15 mouse cellular contexts compared by ENCODE assay signal in the genomic region with DNA sequence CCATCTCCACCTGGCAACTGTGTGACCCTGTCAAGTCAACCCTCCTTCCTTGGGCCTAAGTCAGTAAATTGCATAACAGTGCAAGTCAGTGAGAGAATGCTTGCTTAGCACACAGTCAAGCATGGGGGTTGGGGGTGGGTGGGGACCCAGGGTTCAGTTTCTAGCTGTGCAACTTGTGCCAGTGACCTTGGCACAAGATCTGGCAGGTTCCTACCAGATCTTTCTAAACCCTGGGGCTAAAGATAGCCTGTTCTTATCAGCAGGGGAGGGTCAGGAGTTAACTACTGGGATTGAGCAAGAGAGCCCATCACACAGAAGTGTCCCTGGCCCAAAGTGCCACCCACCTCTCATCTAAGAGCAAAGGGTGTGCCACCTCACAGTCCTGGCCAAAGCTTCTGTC. TPM values are rescaled to one million over a fixed set of nuclear protein-coding genes. Genes with fewer than 3 reads are reported as not detected.
DNase-seq lines count a peak whose midpoint lies in the region; ATAC-seq and TF ChIP-seq lines count a peak whose summit lies in the region.
"Had no signal": no experiment of that assay in that cellular context is flagged by ENCODE, and none has a peak within 500 bp of the region (broad histone marks: within the 10 kb centered on the region; RNA-seq: fewer than 3 reads in every experiment).

No protein-coding gene starts in this region.

- H3K4me1 ChIP-seq in MEL (ENCODE audit: control insufficient read depth in 1 of 2, insufficient read depth in 2 of 2, low read length in 2 of 2) = peaks cover 9 to 31% of the 10 kb centered on the region in 2 experiments
- H3K4me1 ChIP-seq in heart, embryonic 13.5 days = peaks cover 46% of the 10 kb centered on the region
- no peaks in the 10 kb centered on the region; the same call in 1 of the 2 replicates for H3K4me1 ChIP-seq in lung, postnatal 0 days (ENCODE audit: insufficient read depth, low read depth, low read length)

- TF ChIP-seq CTCF in MEL (IDR thresholded peaks at IDR 0.05 in 2 of 3, conservative IDR thresholded peaks at IDR 0.05 in 1 of 3; ENCODE audit: control insufficient read depth in 1 of 3, insufficient read depth in 1 of 3, low read depth in 2 of 3, low read length in 3 of 3, poor library complexity in 1 of 3, severe bottlenecking in 1 of 3) = no peak
- no peak for TF ChIP-seq CTCF in lung, postnatal 0 days (IDR thresholded peaks at IDR 0.05)

- no peak overlapping the region for H3K4me2 ChIP-seq in heart, embryonic 13.5 days
- no peak overlapping the region for H3K4me2 ChIP-seq in lung, postnatal 0 days (replicated peaks; ENCODE audit: low read depth, low read length)

- H3K9me3 ChIP-seq in MEL (replicated peaks; ENCODE audit: insufficient read depth, low read length) = no peaks in the 10 kb centered on the region
- H3K9me3 ChIP-seq in heart, embryonic 13.5 days = no peaks in the 10 kb centered on the region
- H3K9me3 ChIP-seq in lung, postnatal 0 days (ENCODE audit: low read length) = no peaks in the 10 kb centered on the region
- H3K9me3 ChIP-seq: embryonic facial prominence, embryonic 10.5 days; forebrain, embryonic 10.5 days had no signal

- peaks cover 0 to 24% of the 10 kb centered on the region in 2 experiments; a peak in 2 of 4 replicates for H3K36me3 ChIP-seq in MEL (ENCODE audit: control insufficient read depth in 1 of 2, insufficient read depth in 2 of 2, low read length in 2 of 2)
- H3K36me3 ChIP-seq in heart, embryonic 13.5 days = peaks cover 18% of the 10 kb centered on the region
- no peaks in the 10 kb centered on the region for H3K36me3 ChIP-seq in lung, postnatal 0 days (ENCODE audit: insufficient read depth, low read length)

- no peaks in the 10 kb centered on the region for H3K27me3 ChIP-seq in MEL (ENCODE audit: control insufficient read depth in 1 of 2, insufficient read depth in 2 of 2, low read length in 2 of 2)
- no peaks in the 10 kb centered on the region for H3K27me3 ChIP-seq in heart, embryonic 13.5 days (replicated peaks)
- no peaks in the 10 kb centered on the region for H3K27me3 ChIP-seq in lung, postnatal 0 days (replicated peaks; ENCODE audit: insufficient read depth, low read length)

- intact Hi-C loops in left cerebral cortex, postnatal 10 days (cut with DNase I) = no loop called here

- peak; percentile 38 for DNase-seq in gastrocnemius, postnatal 25 days
- DNase-seq in gastrocnemius, adult 8-10 months (ENCODE audit: low spot score in 2 of 2) = no peak
- DNase-seq in MEL (ENCODE audit: low read depth, low spot score) = no peak
- peak; percentile 88 for DNase-seq in lung, postnatal 0 days (ENCODE audit: low spot score)
- no peak for DNase-seq in right cerebral cortex, adult 2 months (ENCODE audit: low spot score in 2 of 2)
- DNase-seq in natural killer cell, adult 2 months (ENCODE audit: low spot score in 2 of 2) = no peak
- no peak for DNase-seq in left cerebral cortex, postnatal 10 days (ENCODE audit: extremely low spot score in 1 of 2, low spot score in 2 of 2)
- DNase-seq: cerebellum, adult 11 months; gastrocnemius, postnatal 36 days; thymus, adult 2 months had no signal

- TF ChIP-seq RAD21 in MEL (IDR thresholded peaks at IDR 0.05; ENCODE audit: low read depth, low read length) = no peak

- no peak overlapping the region for H3K9ac ChIP-seq in MEL (ENCODE audit: control insufficient read depth, low read depth, low read length, poor library complexity, severe bottlenecking)
- H3K9ac ChIP-seq in heart, embryonic 13.5 days = peak overlapping the region; percentile 33; the same call in 1 of the 2 replicates
- H3K9ac ChIP-seq in lung, postnatal 0 days (replicated peaks; ENCODE audit: low read depth) = no peak overlapping the region

- no peak for ATAC-seq in heart, embryonic 13.5 days (ENCODE audit: extremely low read depth, insufficient number of reproducible peaks, low FRiP score, low TSS enrichment)
- peak; percentile 73 for ATAC-seq in lung, postnatal 0 days
- ATAC-seq: hindbrain, postnatal 0 days; midbrain, embryonic 16.5 days had no signal

- no peak overlapping the region for H3K27ac ChIP-seq in MEL (ENCODE audit: control insufficient read depth, low read depth, low read length)
- peak overlapping the region; percentile 71 for H3K27ac ChIP-seq in heart, embryonic 13.5 days (replicated peaks)
- peak overlapping the region; percentile 82 for H3K27ac ChIP-seq in lung, postnatal 0 days (ENCODE audit: low read length)
- H3K27ac ChIP-seq: embryonic facial prominence, embryonic 10.5 days; forebrain, embryonic 10.5 days; hindbrain, postnatal 0 days had no signal

- peaks cover 25% of the 10 kb centered on the region for H3K79me2 ChIP-seq in MEL (ENCODE audit: control insufficient read depth, insufficient read depth, low read length, poor library complexity)

- H3K4me3 ChIP-seq in MEL (ENCODE audit: control insufficient read depth in 1 of 2, insufficient read depth in 1 of 2, low read depth in 2 of 2, low read length in 2 of 2) = no peak overlapping the region
- no peak overlapping the region for H3K4me3 ChIP-seq in heart, embryonic 13.5 days
- no peak overlapping the region for H3K4me3 ChIP-seq in lung, postnatal 0 days (ENCODE audit: low read depth, low read length)
- H3K4me3 ChIP-seq: embryonic facial prominence, embryonic 10.5 days; forebrain, embryonic 10.5 days had no signal

- no peak for TF ChIP-seq EP300 in MEL (IDR thresholded peaks at IDR 0.05; ENCODE audit: low read depth in 1 of 2, low read length in 2 of 2)
- TF ChIP-seq EP300 in lung, postnatal 0 days (IDR thresholded peaks at IDR 0.05) = peak; percentile 93

- TF ChIP-seq POLR2A in MEL (IDR thresholded peaks at IDR 0.05; ENCODE audit: control insufficient read depth in 1 of 2, insufficient read depth in 1 of 2, low read depth in 1 of 2, low read length in 2 of 2, poor library complexity in 1 of 2) = no peak

TF ChIP-seq in MEL, 35 proteins besides CTCF, POLR2A, EP300 and RAD21:
- no peak for TF ChIP-seq ZKSCAN1 (IDR thresholded peaks at IDR 0.05; ENCODE audit: low read depth, low read length)
- no peak for TF ChIP-seq MEF2A (IDR thresholded peaks at IDR 0.05; ENCODE audit: extremely low read depth, insufficient replicate concordance, low read depth, low read length, poor library complexity, severe bottlenecking)
- no peak for TF ChIP-seq ZMIZ1 (IDR thresholded peaks at IDR 0.05; ENCODE audit: low read depth, low read length)
- TF ChIP-seq ETS1 (IDR thresholded peaks at IDR 0.05; ENCODE audit: low read depth, low read length) = 0 out of 2 replicates have a peak, but pooled peaks have one; percentile 24

RNA-seq across cellular contexts. Expression of a gene that starts 2.0 kb away (rescaled TPM):
- total RNA-seq in gastrocnemius, postnatal 25 days (2021) = 1 to 10 TPM in 1 of 2 experiments, under 1 TPM in 1; 0.77 to 2.2 TPM
- total RNA-seq in gastrocnemius, adult 8-10 months (2022) = 1 to 10 TPM; 1.5 to 3.3 (median 1.7) TPM
- total RNA-seq in MEL (2012; rRNA removed) = 304 and 305 TPM in 2 replicates
- 100 to 1,000 TPM in 1 of 2 experiments, not detected in 1; 377 TPM for polyA plus RNA-seq in MEL (2012; ENCODE audit: insufficient read depth in 1 of 2, insufficient read length in 2 of 2, low read depth in 1 of 2, low replicate concordance in 2 of 2, missing spikeins in 1 of 2)
- 84.8 and 96.7 TPM in 2 replicates for polyA plus RNA-seq in heart, embryonic 13.5 days (2015; fragmentation: Nextera tagmentation; extraction: Ambion mirVana)
- polyA plus RNA-seq in lung, postnatal 0 days (2015; fragmentation: Nextera tagmentation; extraction: Ambion mirVana) = 13.4 and 15.7 TPM in 2 replicates
- total RNA-seq in left cerebral cortex, postnatal 10 days (2021) = 1 to 10 TPM; 2.9 to 3.5 TPM

RNA-seq across cellular contexts. Expression of a gene that starts 36.4 kb away (rescaled TPM):
- 10 to 100 TPM; 14.3 to 17.5 TPM for total RNA-seq in gastrocnemius, postnatal 25 days (2021)
- 10 to 100 TPM; 13.0 to 15.2 (median 14.2) TPM for total RNA-seq in gastrocnemius, adult 8-10 months (2022)
- total RNA-seq in MEL (2012; rRNA removed) = 5.9 and 7.6 TPM in 2 replicates
- 10 to 100 TPM in 1 of 2 experiments, not detected in 1; 16.3 TPM for polyA plus RNA-seq in MEL (2012; ENCODE audit: insufficient read depth in 1 of 2, insufficient read length in 2 of 2, low read depth in 1 of 2, low replicate concordance in 2 of 2, missing spikeins in 1 of 2)
- 16.0 and 16.9 TPM in 2 replicates for polyA plus RNA-seq in heart, embryonic 13.5 days (2015; fragmentation: Nextera tagmentation; extraction: Ambion mirVana)
- polyA plus RNA-seq in lung, postnatal 0 days (2015; fragmentation: Nextera tagmentation; extraction: Ambion mirVana) = 23.3 and 24.0 TPM in 2 replicates
- total RNA-seq in left cerebral cortex, postnatal 10 days (2021) = 1 to 10 TPM; 6.7 to 7.7 TPM

RNA-seq across cellular contexts. Expression of a gene that starts 38.9 kb away (rescaled TPM):
- 1 to 10 TPM; 4.1 to 5.3 TPM for total RNA-seq in gastrocnemius, postnatal 25 days (2021)
- 1 to 10 TPM; 2.9 to 3.6 (median 3.2) TPM for total RNA-seq in gastrocnemius, adult 8-10 months (2022)
- total RNA-seq in MEL (2012; rRNA removed) = 58.1 and 69.1 TPM in 2 replicates
- 10 to 100 TPM in 1 of 2 experiments, not detected in 1; 90.6 TPM for polyA plus RNA-seq in MEL (2012; ENCODE audit: insufficient read depth in 1 of 2, insufficient read length in 2 of 2, low read depth in 1 of 2, low replicate concordance in 2 of 2, missing spikeins in 1 of 2)
- polyA plus RNA-seq in heart, embryonic 13.5 days (2015; fragmentation: Nextera tagmentation; extraction: Ambion mirVana) = 18.9 and 20.4 TPM in 2 replicates
- polyA plus RNA-seq in lung, postnatal 0 days (2015; fragmentation: Nextera tagmentation; extraction: Ambion mirVana) = 52.2 and 56.8 TPM in 2 replicates
- 10 to 100 TPM; 17.2 to 19.2 TPM for total RNA-seq in left cerebral cortex, postnatal 10 days (2021)

Comparison
In these comparisons a context has a peak if more than half of its experiments do, and no peak if none do; other contexts are left out.
1. DNase-seq: peak in gastrocnemius, postnatal 25 days (single experiment) and lung, postnatal 0 days (single experiment); none in gastrocnemius, adult 8-10 months (0 of 2), MEL (single experiment), right cerebral cortex, adult 2 months (0 of 2), natural killer cell, adult 2 months (0 of 2) and left cerebral cortex, postnatal 10 days (0 of 2).
2. RNA of a gene that starts 2.0 kb away (total RNA-seq): 304 to 305 TPM in MEL; 2.9 to 3.5 TPM in left cerebral cortex, postnatal 10 days, 0.77 to 2.2 TPM in gastrocnemius, postnatal 25 days and 1.5 to 3.3 TPM in gastrocnemius, adult 8-10 months; every median in the first group is over 10 times any median in the second.